Mouse (Mus musculus): Measurements from ENCODE around the gene Kidins220. TPM values are rescaled to one million over a fixed set of nuclear protein-coding genes. Genes with fewer than 3 reads are reported as not detected.
A peak's percentile ranks its signal among the peaks of the same experiment; 100 is the strongest.

Kidins220 gene
- polyA plus RNA-seq, 1 experiment: 161 TPM

DNA sequence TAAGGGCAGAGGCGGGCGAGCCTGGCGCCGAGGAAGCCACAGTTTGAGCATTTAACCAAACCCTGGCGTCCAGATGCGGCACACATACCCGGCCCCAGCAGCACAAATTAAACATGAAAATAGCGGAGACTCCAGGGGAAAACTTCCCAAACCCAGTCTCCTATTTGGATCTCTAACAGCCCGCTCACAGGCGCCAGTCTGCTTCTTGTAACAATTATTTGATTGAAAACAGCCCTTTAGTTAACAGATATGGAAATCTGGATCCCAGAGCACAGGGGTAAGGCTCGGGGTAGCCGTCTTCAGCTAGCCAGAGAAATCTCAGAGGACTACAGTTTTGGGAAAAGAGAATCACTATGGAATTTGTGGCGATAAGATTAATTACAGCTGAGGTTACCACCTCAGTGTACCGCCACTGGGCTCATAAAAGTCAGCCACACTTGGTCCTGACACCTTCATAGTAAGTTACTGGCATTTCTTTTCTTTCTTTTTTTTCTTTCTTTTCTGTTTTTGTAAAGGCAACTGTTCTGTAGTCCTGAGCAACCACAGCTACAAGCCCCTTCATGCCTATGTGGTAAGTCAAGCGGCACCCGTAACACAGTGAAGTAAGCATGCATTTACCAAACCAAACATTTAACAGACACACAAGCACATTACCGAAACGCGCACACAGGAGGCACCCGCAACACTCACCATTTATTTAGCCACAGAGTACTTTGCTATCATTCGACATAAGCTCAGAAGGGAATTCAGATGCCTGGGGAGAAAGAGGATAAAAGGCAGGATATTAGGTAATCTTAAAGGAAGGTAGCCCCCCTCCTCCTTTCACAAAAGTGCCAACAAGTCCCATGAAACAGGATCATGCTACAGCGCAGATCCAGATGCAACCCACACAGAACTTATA lies 120.1 kb downstream of the Kidins220 start:
- Histone ChIP-seq H3K4me3 (replicated peaks; ENCODE audit: insufficient read depth, low read depth, low read length) (peak overlapping the region; percentile 93), H3K4me1 (ENCODE audit: control insufficient read depth, insufficient read depth, low read length) (peaks cover 2% of the 10 kb centered on the region; the same call in 1 of the 2 replicates), H3K27ac (ENCODE audit: insufficient read depth, low read length) (peak overlapping the region; percentile 51; the same call in 1 of the 2 replicates), H3K27me3 (ENCODE audit: control insufficient read depth, insufficient read depth, low read length) (no peaks in the 10 kb centered on the region)
- WGBS: 7% methylated on average over 22 of the region's 22 CpGs
- DNase-seq: peak; percentile 25 to 38
- TF ChIP-seq POLR2A (IDR thresholded peaks at IDR 0.05; ENCODE audit: borderline replicate concordance, insufficient read depth, low read length): no peak
- no peak for TF ChIP-seq CTCF (IDR thresholded peaks at IDR 0.05; ENCODE audit: borderline replicate concordance, insufficient read depth, low read depth, low read length)

GRCm38 (mm10) chr12:25095538-25095937 lies 120.8 kb downstream of the Kidins220 start:
- Histone ChIP-seq H3K27me3 (ENCODE audit: control insufficient read depth, insufficient read depth, low read length) (peaks cover under 1% of the 10 kb centered on the region; the same call in 1 of the 2 replicates), H3K4me3 (replicated peaks; ENCODE audit: insufficient read depth, low read depth, low read length) (peak overlapping the region; percentile 93), H3K4me1 (ENCODE audit: control insufficient read depth, insufficient read depth, low read length) (peaks cover 2% of the 10 kb centered on the region; the same call in 1 of the 2 replicates), H3K27ac (ENCODE audit: insufficient read depth, low read length) (peak overlapping the region; percentile 51)
- TF ChIP-seq CTCF (IDR thresholded peaks at IDR 0.05; ENCODE audit: borderline replicate concordance, insufficient read depth, low read depth, low read length) (no peak), POLR2A (IDR thresholded peaks at IDR 0.05; ENCODE audit: borderline replicate concordance, insufficient read depth, low read length) (no peak)
- no peak for DNase-seq
- under 1% methylated on average over 19 of the region's 19 CpGs for WGBS

DNA sequence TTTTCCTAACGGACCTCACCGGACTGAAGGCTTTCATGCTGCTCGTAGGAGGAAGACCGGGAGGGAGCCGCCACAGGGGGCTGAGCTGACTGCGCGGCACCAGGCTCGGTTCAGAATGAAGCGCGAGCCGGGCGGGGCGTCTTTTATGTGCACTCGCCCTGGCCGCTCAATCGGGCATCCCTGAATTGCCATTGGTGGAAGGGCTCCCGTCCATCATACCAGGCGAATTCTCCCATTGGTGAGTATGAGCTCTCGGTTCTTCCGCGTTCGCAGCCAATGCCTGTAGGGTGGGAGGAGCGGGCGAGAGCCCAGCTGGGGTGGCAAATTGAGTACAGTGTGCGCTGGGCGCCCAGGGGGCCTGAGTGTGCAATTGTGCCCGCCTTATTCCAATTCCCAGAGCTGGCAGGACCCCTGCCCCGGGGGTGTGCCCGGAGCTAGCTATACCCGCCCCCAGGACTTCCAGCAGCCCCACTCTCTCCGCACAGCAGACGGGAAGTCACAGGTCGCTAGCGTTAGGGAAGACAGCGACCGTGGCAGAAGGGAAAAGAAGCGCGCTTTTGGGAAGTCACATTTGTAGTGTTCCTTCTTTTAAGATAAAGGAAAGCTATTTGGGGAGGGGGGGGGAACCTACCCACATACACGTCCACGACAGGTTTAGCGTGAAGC lies 121.4 kb downstream of the Kidins220 start:
- Histone ChIP-seq H3K27me3 (ENCODE audit: control insufficient read depth, insufficient read depth, low read length) (peaks cover 3% of the 10 kb centered on the region; the same call in 1 of the 2 replicates), H3K4me3 (replicated peaks; ENCODE audit: insufficient read depth, low read depth, low read length) (peak overlapping the region; percentile 93), H3K4me1 (ENCODE audit: control insufficient read depth, insufficient read depth, low read length) (peaks cover 2% of the 10 kb centered on the region; the same call in 1 of the 2 replicates), H3K27ac (ENCODE audit: insufficient read depth, low read length) (peak overlapping the region; percentile 76)
- peak; percentile 97 to 98 for DNase-seq
- under 1% methylated on average over 41 of the region's 41 CpGs for WGBS
- TF ChIP-seq CTCF (IDR thresholded peaks at IDR 0.05; ENCODE audit: borderline replicate concordance, insufficient read depth, low read depth, low read length): no peak
- TF ChIP-seq POLR2A (IDR thresholded peaks at IDR 0.05; ENCODE audit: borderline replicate concordance, insufficient read depth, low read length): peak; percentile 93

DNA sequence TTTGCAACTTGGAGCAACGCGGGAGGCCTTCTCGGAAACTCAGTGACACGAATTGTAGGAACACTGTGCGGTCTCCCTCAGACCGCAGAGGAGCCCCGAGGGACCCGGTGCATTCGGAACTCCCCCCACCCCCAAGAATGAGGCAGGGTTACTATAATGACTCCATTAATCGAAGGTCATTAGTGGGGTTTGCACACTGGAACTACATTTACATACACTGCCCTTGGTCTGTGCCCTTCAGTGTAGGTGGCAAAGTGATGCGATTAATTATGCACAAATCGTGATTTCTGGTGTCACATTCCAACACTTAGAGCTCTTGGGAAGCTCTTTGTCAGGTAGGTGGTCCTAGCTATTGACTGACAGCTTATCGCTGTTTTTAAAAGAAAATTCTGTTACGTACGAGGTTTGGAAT lies 121.9 kb downstream of the Kidins220 start:
- Histone ChIP-seq H3K27ac (ENCODE audit: insufficient read depth, low read length) (peak overlapping the region; percentile 76), H3K27me3 (ENCODE audit: control insufficient read depth, insufficient read depth, low read length) (peaks cover 3% of the 10 kb centered on the region; the same call in 1 of the 2 replicates), H3K4me1 (ENCODE audit: control insufficient read depth, insufficient read depth, low read length) (peaks cover 2% of the 10 kb centered on the region; the same call in 1 of the 2 replicates), H3K4me3 (replicated peaks; ENCODE audit: insufficient read depth, low read depth, low read length) (peak overlapping the region; percentile 93)
- WGBS: 18% methylated on average over 15 of the region's 15 CpGs
- TF ChIP-seq POLR2A (IDR thresholded peaks at IDR 0.05; ENCODE audit: borderline replicate concordance, insufficient read depth, low read length) (no peak), CTCF (IDR thresholded peaks at IDR 0.05; ENCODE audit: borderline replicate concordance, insufficient read depth, low read depth, low read length) (no peak)
- DNase-seq: no peak

DNA sequence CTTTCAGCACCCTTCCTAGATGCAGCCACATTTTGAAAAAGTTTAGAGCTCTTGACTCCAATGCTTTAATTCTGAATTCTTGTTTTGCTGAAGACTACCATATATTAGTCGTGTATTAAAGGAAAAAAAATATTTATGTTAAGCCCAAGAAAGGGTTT lies 122.2 kb downstream of the Kidins220 start, which contains the start of gene Id2:
TSS of gene Id2 (minus strand) at position 89 of the 158 bp plus-strand sequence.
- 45% methylated on average over 1 of the region's 1 CpGs for WGBS
- H3K4me3 ChIP-seq (replicated peaks; ENCODE audit: insufficient read depth, low read depth, low read length): peak within 1 kb of the TSS; percentile 93
- DNase-seq: no peak
- H3K27ac ChIP-seq (ENCODE audit: insufficient read depth, low read length): peak within 1 kb of the TSS; percentile 76
- TF ChIP-seq POLR2A (IDR thresholded peaks at IDR 0.05; ENCODE audit: borderline replicate concordance, insufficient read depth, low read length) (no peak), CTCF (IDR thresholded peaks at IDR 0.05; ENCODE audit: borderline replicate concordance, insufficient read depth, low read depth, low read length) (no peak)
- H3K27me3 ChIP-seq (ENCODE audit: control insufficient read depth, insufficient read depth, low read length): peaks cover 3% of the 10 kb centered on the region; the same call in 1 of the 2 replicates
- H3K4me1 ChIP-seq (ENCODE audit: control insufficient read depth, insufficient read depth, low read length): peaks cover 2% of the 10 kb centered on the region; the same call in 1 of the 2 replicates

GRCm38 (mm10) chr12:25097210-25098160 lies 122.8 kb downstream of the Kidins220 start:
- H3K27me3 ChIP-seq (ENCODE audit: control insufficient read depth, insufficient read depth, low read length): peaks cover 3% of the 10 kb centered on the region; the same call in 1 of the 2 replicates
- peak; percentile 21 to 36 for DNase-seq
- WGBS: 48% methylated on average over 28 of the region's 28 CpGs
- peaks cover 2% of the 10 kb centered on the region; the same call in 1 of the 2 replicates for H3K4me1 ChIP-seq (ENCODE audit: control insufficient read depth, insufficient read depth, low read length)
- H3K4me3 ChIP-seq (replicated peaks; ENCODE audit: insufficient read depth, low read depth, low read length): no peak overlapping the region
- TF ChIP-seq CTCF (IDR thresholded peaks at IDR 0.05; ENCODE audit: borderline replicate concordance, insufficient read depth, low read depth, low read length) (no peak), POLR2A (IDR thresholded peaks at IDR 0.05; ENCODE audit: borderline replicate concordance, insufficient read depth, low read length) (no peak)
- no peak overlapping the region for H3K27ac ChIP-seq (ENCODE audit: insufficient read depth, low read length)

DNA sequence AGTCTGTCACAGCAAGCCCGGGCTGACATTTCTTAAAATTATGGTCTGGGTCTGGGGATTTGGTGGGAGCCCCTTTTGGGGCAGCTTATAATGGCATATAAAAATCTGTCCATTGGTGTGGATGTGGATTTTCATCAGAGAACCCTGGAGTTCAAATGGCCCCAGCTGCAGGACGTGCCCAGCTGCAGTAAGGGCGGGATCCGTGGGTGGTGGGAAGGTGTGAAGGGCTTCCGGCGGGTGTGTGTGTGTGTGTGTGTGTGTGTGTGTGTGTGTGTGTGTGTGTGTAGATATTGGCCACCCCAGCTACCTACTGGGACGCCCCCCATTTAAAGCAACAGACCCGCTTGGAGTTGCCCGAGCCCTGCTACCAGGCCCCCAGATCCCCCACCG lies 123.4 kb downstream of the Kidins220 start:
- Histone ChIP-seq H3K27me3 (ENCODE audit: control insufficient read depth, insufficient read depth, low read length) (peaks cover 3% of the 10 kb centered on the region; the same call in 1 of the 2 replicates), H3K27ac (ENCODE audit: insufficient read depth, low read length) (no peak overlapping the region; the same call in 1 of the 2 replicates), H3K4me3 (replicated peaks; ENCODE audit: insufficient read depth, low read depth, low read length) (peak overlapping the region; percentile 69), H3K4me1 (ENCODE audit: control insufficient read depth, insufficient read depth, low read length) (peaks cover 2% of the 10 kb centered on the region; the same call in 1 of the 2 replicates)
- no peak for TF ChIP-seq CTCF (IDR thresholded peaks at IDR 0.05; ENCODE audit: borderline replicate concordance, insufficient read depth, low read depth, low read length)
- no peak for TF ChIP-seq POLR2A (IDR thresholded peaks at IDR 0.05; ENCODE audit: borderline replicate concordance, insufficient read depth, low read length)
- DNase-seq: no peak
- WGBS: 28% methylated on average over 10 of the region's 10 CpGs
